Mouse (Mus musculus): ENCODE measurements at regions not wholly inside any gene's neighbourhood (a gene's known extent, or its start where the extent isn't known, plus 50 kb on each side); places are given as distances from the start of the nearest gene placed in this dataset.

- DNase-seq: no peak
Observed at GRCm38 (mm10) chr6:117012621-117013020, 155.7 kb upstream of the Cxcl12 start.

GRCm38 (mm10) chr6:117015461-117015860, 152.9 kb upstream of the Cxcl12 start:
- DNase-seq: no peak

GRCm38 (mm10) chr6:117021851-117022250, 146.5 kb upstream of the Cxcl12 start:
- no peak for DNase-seq

GRCm38 (mm10) chr6:117032042-117032746, 136.1 kb upstream of the Cxcl12 start:
- no peak for DNase-seq

GRCm38 (mm10) chr6:117043744-117044143, 124.6 kb upstream of the Cxcl12 start:
- DNase-seq: no peak

GRCm38 (mm10) chr6:117049459-117050010, 118.8 kb upstream of the Cxcl12 start:
- DNase-seq: no peak

- DNase-seq: no peak
Observed at GRCm38 (mm10) chr6:117060688-117061087, 107.6 kb upstream of the Cxcl12 start.

GRCm38 (mm10) chr6:117067541-117068305, 100.6 kb upstream of the Cxcl12 start:
- no peak for DNase-seq

- no peak for DNase-seq
Observed at GRCm38 (mm10) chr6:117071311-117071710, 97.0 kb upstream of the Cxcl12 start.

- DNase-seq: no peak
Observed at GRCm38 (mm10) chr6:117071857-117072256, 96.5 kb upstream of the Cxcl12 start.

GRCm38 (mm10) chr6:117079500-117079899, 88.8 kb upstream of the Cxcl12 start:
- DNase-seq: no peak

GRCm38 (mm10) chr6:117080973-117081372, 87.4 kb upstream of the Cxcl12 start:
- DNase-seq: no peak

- DNase-seq: no peak
Observed at GRCm38 (mm10) chr6:117084211-117084610, 84.1 kb upstream of the Cxcl12 start.

GRCm38 (mm10) chr6:117084833-117085500, 83.4 kb upstream of the Cxcl12 start:
- no peak for DNase-seq

- DNase-seq: no peak
Observed at GRCm38 (mm10) chr6:117094742-117095141, 73.6 kb upstream of the Cxcl12 start.

- DNase-seq: no peak
Observed at GRCm38 (mm10) chr6:117099871-117100270, 68.5 kb upstream of the Cxcl12 start.

GRCm38 (mm10) chr6:117102693-117103092, 65.6 kb upstream of the Cxcl12 start:
- DNase-seq: no peak

GRCm38 (mm10) chr6:117104047-117104446, 64.3 kb upstream of the Cxcl12 start:
- DNase-seq: no peak

GRCm38 (mm10) chr6:117104463-117104862, 63.9 kb upstream of the Cxcl12 start:
- DNase-seq: no peak

GRCm38 (mm10) chr6:117105182-117105589, 63.1 kb upstream of the Cxcl12 start:
- DNase-seq: no peak

GRCm38 (mm10) chr6:117110291-117110690, 58.0 kb upstream of the Cxcl12 start:
- no peak for DNase-seq

GRCm38 (mm10) chr6:117114859-117115258, 53.5 kb upstream of the Cxcl12 start:
- no peak for DNase-seq

GRCm38 (mm10) chr6:117118081-117118480, 50.3 kb upstream of the Cxcl12 start:
- DNase-seq: no peak
